Mouse (Mus musculus) frontal cortex, adult 2 months (tissue): ENCODE measurements around the gene Bcl9. TPM values are rescaled to one million over a fixed set of nuclear protein-coding genes. Genes with fewer than 3 reads are reported as not detected.

Experiments used
- polyA plus RNA-seq: library from polyadenylated mRNA; depleted of rRNA; stranded (reverse); fragments of >200 nt; gene quantifications from 2 replicates; pipeline ENCODE4 v1.2.3, GENCODE M21; 2012; rRNA removed

The Bcl9 gene
- polyA plus RNA-seq, 1 experiment = 20.7 TPM

Other genes starting within 250 kb of the Bcl9 start
- gene Acp6, start 139.1 kb downstream of the Bcl9 start, polyA plus RNA-seq = 43.2 and 47.8 TPM in 2 replicates
- gene Olfr1402, start 124.1 kb upstream of the Bcl9 start, polyA plus RNA-seq = not detected in 2 replicates